Mouse (Mus musculus) embryonic facial prominence, embryonic 13.5 days (tissue): ENCODE data around the gene Acin1. TPM values are rescaled to one million over a fixed set of nuclear protein-coding genes. Genes with fewer than 3 reads are reported as not detected.
A peak's percentile ranks its signal among the peaks of the same experiment; 100 is the strongest.

Source experiments
- ATAC-seq: fragments of 200-750 bp; cut with Nextera tagmentation; 2 replicates; pipeline ENCODE4 v1.8.0; 2017; ENCODE audit warnings: low read depth; ENCODE audit not compliant: insufficient number of reproducible peaks, insufficient read depth, low FRiP score, low TSS enrichment
- H3K27ac ChIP-seq: fragments of 300-500 bp; sonication (generic); 2 replicates; pipeline ENCODE4 v1.5.1; 2015; ENCODE audit warnings: moderate library complexity, mild to moderate bottlenecking, inconsistent platforms
- H3K27me3 ChIP-seq: fragments of 300-500 bp; sonication (generic); 2 replicates; pipeline ENCODE4 v1.6.1; 2015; ENCODE audit warnings: mild to moderate bottlenecking, inconsistent platforms
- H3K36me3 ChIP-seq: fragments of 300-500 bp; sonication (generic); 2 replicates; pipeline ENCODE4 v1.6.1; 2015; ENCODE audit warnings: mild to moderate bottlenecking, inconsistent platforms
- H3K4me1 ChIP-seq: fragments of 300-500 bp; sonication (generic); 2 replicates; pipeline ENCODE4 v1.6.1; 2015; ENCODE audit warnings: inconsistent platforms
- H3K4me2 ChIP-seq: fragments of 300-500 bp; sonication (generic); 2 replicates; pipeline ENCODE4 v1.6.1; 2015; ENCODE audit warnings: moderate library complexity, mild to moderate bottlenecking, inconsistent platforms
- H3K4me3 ChIP-seq: fragments of 300-500 bp; sonication (generic); 2 replicates; pipeline ENCODE4 v1.5.1; 2015; ENCODE audit warnings: mild to moderate bottlenecking, inconsistent platforms
- H3K9ac ChIP-seq: fragments of 300-500 bp; sonication (generic); 2 replicates; pipeline ENCODE4 v1.6.1; 2015; ENCODE audit warnings: mild to moderate bottlenecking, inconsistent platforms
- H3K9me3 ChIP-seq: fragments of 300-500 bp; sonication (generic); 2 replicates; pipeline ENCODE4 v1.6.1; 2016; ENCODE audit warnings: inconsistent platforms
- WGBS: fragments of 180-500 bp; shearing (Covaris S2); methylation state at CpG from one replicate; pipeline ENCODE4 v1.1.7; 2015; ENCODE audit warnings: mixed read lengths; 5-methylcytosine and 5-hydroxymethylcytosine counted together
- polyA plus RNA-seq: library from polyadenylated mRNA; unstranded; fragments of >200 nt; fragmentation: Nextera tagmentation; extraction: Ambion mirVana; gene quantifications from 2 replicates; pipeline ENCODE4 v1.2.1, GENCODE M21; 2015

The Acin1 gene
- polyA plus RNA-seq, 1 experiment from 2014 or later = 169 TPM

- Histone ChIP-seq H3K27ac (no peak overlapping the region), H3K4me3 (no peak overlapping the region), H3K9me3 (no peaks in the 10 kb centered on the region), H3K4me2 (no peak overlapping the region), H3K4me1 (no peaks in the 10 kb centered on the region), H3K27me3 (no peaks in the 10 kb centered on the region), H3K9ac (no peak overlapping the region), H3K36me3 (peaks cover 17% of the 10 kb centered on the region)
- ATAC-seq = no peak
- 70% methylated on average over 4 of the region's 4 CpGs for WGBS
These were observed 10.0 kb upstream of the Acin1 start for GRCm38 (mm10) chr14:54696752-54697151.

GRCm38 (mm10) chr14:54695042-54695441 lies 8.3 kb upstream of the Acin1 start:
- Histone ChIP-seq H3K9me3 (no peaks in the 10 kb centered on the region), H3K4me3 (no peak overlapping the region), H3K27me3 (no peaks in the 10 kb centered on the region), H3K36me3 (peaks cover 28% of the 10 kb centered on the region), H3K9ac (no peak overlapping the region), H3K4me1 (no peaks in the 10 kb centered on the region), H3K4me2 (no peak overlapping the region), H3K27ac (no peak overlapping the region)
- no peak for ATAC-seq
- WGBS = 85% methylated on average over 6 of the region's 6 CpGs

- Histone ChIP-seq H3K27me3 (no peaks in the 10 kb centered on the region), H3K4me1 (peaks cover 26% of the 10 kb centered on the region), H3K4me3 (peak overlapping the region; percentile 84), H3K4me2 (peak overlapping the region; percentile 66), H3K36me3 (peaks cover 30% of the 10 kb centered on the region), H3K9me3 (no peaks in the 10 kb centered on the region), H3K27ac (peak overlapping the region; percentile 58), H3K9ac (peak overlapping the region; percentile 75)
- no peak for ATAC-seq
- WGBS = 3% methylated on average over 8 of the region's 8 CpGs
These were observed 520 bp upstream of the Acin1 start for GRCm38 (mm10) chr14:54687251-54687650.

- Histone ChIP-seq H3K4me2 (peak within 1 kb of the TSS; percentile 69), H3K9ac (peak within 1 kb of the TSS; percentile 97), H3K36me3 (peaks cover 31% of the 10 kb centered on the region), H3K9me3 (no peaks in the 10 kb centered on the region), H3K4me3 (peak within 1 kb of the TSS; percentile 84), H3K4me1 (peaks cover 26% of the 10 kb centered on the region), H3K27ac (peak within 1 kb of the TSS; percentile 96), H3K27me3 (no peaks in the 10 kb centered on the region)
- ATAC-seq = peak; percentile 74
- under 1% methylated on average over 41 of the region's 41 CpGs for WGBS
These were observed 639 bp downstream of the Acin1 start, which contains the start of gene 1700123O20Rik for GRCm38 (mm10) chr14:54686063-54686521. TSS of gene 1700123O20Rik (plus strand) at chr14:54686216.

- Histone ChIP-seq H3K4me3 (peak overlapping the region; percentile 84), H3K4me2 (peak overlapping the region; percentile 69), H3K36me3 (peaks cover 29% of the 10 kb centered on the region), H3K27me3 (no peaks in the 10 kb centered on the region), H3K4me1 (peaks cover 26% of the 10 kb centered on the region), H3K27ac (peak overlapping the region; percentile 96), H3K9me3 (no peaks in the 10 kb centered on the region), H3K9ac (peak overlapping the region; percentile 97)
- no peak for ATAC-seq
- WGBS = 11% methylated on average over 8 of the region's 8 CpGs
These were observed 1.3 kb downstream of the Acin1 start for GRCm38 (mm10) chr14:54685471-54685870.

GRCm38 (mm10) chr14:54682396-54682795 lies 4.3 kb downstream of the Acin1 start:
- no peaks in the 10 kb centered on the region for H3K9me3 ChIP-seq
- no peak overlapping the region for H3K9ac ChIP-seq
- no peaks in the 10 kb centered on the region for H3K27me3 ChIP-seq
- no peak overlapping the region for H3K4me2 ChIP-seq
- H3K4me1 ChIP-seq = peaks cover 10% of the 10 kb centered on the region
- 92% methylated on average over 3 of the region's 3 CpGs for WGBS
- ATAC-seq = no peak
- H3K36me3 ChIP-seq = peaks cover 38% of the 10 kb centered on the region
- no peak overlapping the region for H3K4me3 ChIP-seq
- H3K27ac ChIP-seq = no peak overlapping the region

GRCm38 (mm10) chr14:54678657-54679304 lies 8.0 kb downstream of the Acin1 start:
- 88% methylated on average over 16 of the region's 16 CpGs for WGBS
- H3K4me1 ChIP-seq = no peaks in the 10 kb centered on the region
- no peaks in the 10 kb centered on the region for H3K9me3 ChIP-seq

GRCm38 (mm10) chr14:54676290-54676689 lies 10.4 kb downstream of the Acin1 start:
- Histone ChIP-seq H3K9me3 (no peaks in the 10 kb centered on the region), H3K27ac (no peak overlapping the region), H3K4me3 (no peak overlapping the region), H3K9ac (no peak overlapping the region), H3K4me1 (no peaks in the 10 kb centered on the region), H3K4me2 (no peak overlapping the region), H3K27me3 (no peaks in the 10 kb centered on the region), H3K36me3 (peaks cover 80% of the 10 kb centered on the region)
- 92% methylated on average over 5 of the region's 5 CpGs for WGBS
- ATAC-seq = no peak

More at GRCm38 (mm10) chr14:54678657-54679304, 8.0 kb downstream of the Acin1 start:
- Histone ChIP-seq H3K4me3 (no peak overlapping the region), H3K36me3 (peaks cover 69% of the 10 kb centered on the region), H3K4me2 (no peak overlapping the region), H3K27ac (no peak overlapping the region), H3K9ac (no peak overlapping the region), H3K27me3 (no peaks in the 10 kb centered on the region)
- no peak for ATAC-seq

GRCm38 (mm10) chr14:54674317-54674716 lies 12.4 kb downstream of the Acin1 start:
- H3K27me3 ChIP-seq = no peaks in the 10 kb centered on the region
- no peak overlapping the region for H3K4me2 ChIP-seq
- H3K4me3 ChIP-seq = no peak overlapping the region
- H3K4me1 ChIP-seq = no peaks in the 10 kb centered on the region
- H3K36me3 ChIP-seq = peaks cover 83% of the 10 kb centered on the region
- no peaks in the 10 kb centered on the region for H3K9me3 ChIP-seq
- no peak overlapping the region for H3K9ac ChIP-seq
- WGBS = 84% methylated on average over 2 of the region's 2 CpGs
- H3K27ac ChIP-seq = no peak overlapping the region
- ATAC-seq = no peak

- H3K27me3 ChIP-seq = no peaks in the 10 kb centered on the region
- no peak overlapping the region for H3K9ac ChIP-seq
- no peak overlapping the region for H3K4me2 ChIP-seq
- no peaks in the 10 kb centered on the region for H3K4me1 ChIP-seq
- H3K27ac ChIP-seq = no peak overlapping the region
- H3K9me3 ChIP-seq = no peaks in the 10 kb centered on the region
- 77% methylated on average over 4 of the region's 4 CpGs for WGBS
- no peak for ATAC-seq
- H3K36me3 ChIP-seq = peaks cover 84% of the 10 kb centered on the region
- H3K4me3 ChIP-seq = no peak overlapping the region
These were observed 17.4 kb downstream of the Acin1 start for GRCm38 (mm10) chr14:54669381-54669780.

- no peak overlapping the region for H3K27ac ChIP-seq
- H3K4me2 ChIP-seq = no peak overlapping the region
- no peak overlapping the region for H3K9ac ChIP-seq
- no peaks in the 10 kb centered on the region for H3K4me1 ChIP-seq
- H3K4me3 ChIP-seq = no peak overlapping the region
- no peaks in the 10 kb centered on the region for H3K9me3 ChIP-seq
- 95% methylated on average over 10 of the region's 10 CpGs for WGBS
- ATAC-seq = no peak
- no peaks in the 10 kb centered on the region for H3K27me3 ChIP-seq
- H3K36me3 ChIP-seq = peaks cover 94% of the 10 kb centered on the region
These were observed 22.1 kb downstream of the Acin1 start for GRCm38 (mm10) chr14:54664477-54665222.

- H3K4me3 ChIP-seq = no peak overlapping the region
- H3K27me3 ChIP-seq = no peaks in the 10 kb centered on the region
- H3K9ac ChIP-seq = no peak overlapping the region
- no peak for ATAC-seq
- H3K36me3 ChIP-seq = peaks cover 96% of the 10 kb centered on the region
- H3K9me3 ChIP-seq = no peaks in the 10 kb centered on the region
- H3K27ac ChIP-seq = no peak overlapping the region
- WGBS = 84% methylated on average over 2 of the region's 2 CpGs
- no peak overlapping the region for H3K4me2 ChIP-seq
- H3K4me1 ChIP-seq = no peaks in the 10 kb centered on the region
These were observed 26.7 kb downstream of the Acin1 start for GRCm38 (mm10) chr14:54660009-54660408.
